Mouse (Mus musculus) gastrocnemius, postnatal 25 days (tissue): Measurements from ENCODE around the gene Gm21783. TPM values are rescaled to one million over a fixed set of nuclear protein-coding genes. Genes with fewer than 3 reads are reported as not detected.
"Not testable (repeated sequence)": the region's sequence is repeated elsewhere in the genome, so short reads cannot be mapped to it uniquely, and the experiment has no call there.

ENCODE experiments used
- DNase-seq: peaks from one replicate; pipeline ENCODE4 v3.0.0; 2022
- long read RNA-seq, 2 experiments: library from polyadenylated mRNA; stranded (forward); transcript quantifications; one replicate each; pipeline ENCODE4 v2.0.0; 2021
- total RNA-seq, 2 experiments: library from RNA; stranded (reverse); gene quantifications; 1 replicate in 1 of 2; 2 replicates in 1 of 2; pipeline ENCODE4 v1.2.3; 2021

Gene Gm21783
- total RNA-seq: not detected
- long read RNA-seq, experiment 1: 0 reads
- long read RNA-seq, experiment 2: 0 reads

DNA sequence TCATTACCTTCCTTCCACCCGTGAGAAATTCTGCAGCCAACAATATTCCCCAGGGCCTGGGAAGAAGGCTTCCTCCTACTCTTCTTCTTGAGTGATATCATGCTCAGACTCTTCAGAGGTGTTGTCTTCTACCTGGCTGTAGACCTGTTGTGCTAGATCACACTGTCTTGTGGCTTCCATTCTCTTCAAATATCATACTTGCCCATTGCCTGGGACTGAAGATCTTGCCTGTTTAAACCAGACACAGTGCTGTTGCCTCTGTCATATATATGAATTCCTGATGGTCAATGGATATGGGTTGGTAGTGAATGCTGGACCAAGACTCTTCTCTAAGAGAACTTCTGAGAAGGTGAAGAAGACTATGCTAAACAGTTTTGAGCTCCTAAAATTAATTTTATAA lies at the start of gene Gm21783:
Gene Gm21783 (minus strand): TSS at position 101 of the 400 bp plus-strand sequence.
- DNase-seq: not testable (repeated sequence)
